Mouse (Mus musculus) layer of hippocampus, adult 9-10 months (tissue): ENCODE measurements at regions not wholly inside any gene's neighbourhood (a gene's known extent, or its start where the extent isn't known, plus 50 kb on each side); places are given as distances from the start of the nearest gene placed in this dataset.

Experiments
- DNase-seq: peaks from one replicate; pipeline ENCODE4 v3.0.0; 2022; ENCODE audit warnings: low spot score

- DNase-seq = no peak
Measured at GRCm38 (mm10) chr16:8351424-8351823, 73.5 kb downstream of the Tmem114 start.

GRCm38 (mm10) chr16:8349148-8349547, 75.8 kb downstream of the Tmem114 start:
- no peak for DNase-seq

DNA sequence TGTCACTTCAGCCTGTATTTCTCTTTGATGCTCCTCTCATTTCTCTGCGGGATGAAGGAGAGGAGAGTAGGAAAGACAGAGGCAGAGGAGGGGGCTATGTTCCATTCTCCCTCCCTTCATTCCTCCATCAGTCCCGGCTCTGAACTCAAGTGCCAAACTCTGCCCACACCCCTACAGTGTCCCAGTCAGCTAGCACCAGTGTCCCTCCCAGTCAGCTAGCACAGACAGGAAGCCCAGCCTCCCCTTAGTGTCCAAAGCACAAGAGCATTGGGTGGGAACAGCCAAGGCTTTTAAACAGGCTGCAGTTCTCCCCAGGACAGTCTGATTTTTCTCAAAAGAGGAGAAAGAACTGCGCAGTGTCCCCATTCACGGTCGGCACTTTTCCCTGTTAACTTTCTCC, 76.3 kb downstream of the Tmem114 start:
- no peak for DNase-seq

GRCm38 (mm10) chr16:8345216-8345615, 79.7 kb downstream of the Tmem114 start:
- DNase-seq = no peak

DNA sequence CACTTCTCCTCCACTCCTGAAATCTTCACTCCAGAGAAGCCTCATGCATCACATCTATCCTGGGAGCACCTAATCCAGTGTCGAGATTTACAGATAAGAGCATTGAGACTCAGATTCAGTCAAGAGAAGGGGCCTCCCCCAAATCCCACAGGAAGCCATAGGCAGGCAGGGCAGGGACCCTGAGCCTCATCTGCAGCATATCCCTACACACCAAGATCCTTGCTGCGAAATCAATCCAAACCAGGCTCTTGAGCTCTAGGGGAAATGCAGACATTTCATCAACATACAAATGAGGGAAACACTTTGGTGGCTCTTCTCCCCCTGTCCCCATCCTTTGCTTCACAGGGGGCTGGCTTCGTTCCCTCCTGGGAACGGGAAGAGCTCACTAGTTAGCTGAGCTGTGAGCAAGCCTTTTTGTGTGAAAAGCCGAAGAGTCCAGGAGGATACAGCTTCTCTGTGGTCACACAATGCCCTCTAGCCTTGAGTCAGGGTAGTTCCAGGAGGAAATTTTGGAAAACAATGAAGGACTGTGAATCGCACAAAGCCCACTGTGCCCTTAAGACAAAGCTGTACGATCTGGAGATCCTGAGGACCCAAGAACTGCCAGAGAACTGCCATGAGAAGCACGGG, 91.7 kb downstream of the Tmem114 start:
- DNase-seq = peak; percentile 27

DNA sequence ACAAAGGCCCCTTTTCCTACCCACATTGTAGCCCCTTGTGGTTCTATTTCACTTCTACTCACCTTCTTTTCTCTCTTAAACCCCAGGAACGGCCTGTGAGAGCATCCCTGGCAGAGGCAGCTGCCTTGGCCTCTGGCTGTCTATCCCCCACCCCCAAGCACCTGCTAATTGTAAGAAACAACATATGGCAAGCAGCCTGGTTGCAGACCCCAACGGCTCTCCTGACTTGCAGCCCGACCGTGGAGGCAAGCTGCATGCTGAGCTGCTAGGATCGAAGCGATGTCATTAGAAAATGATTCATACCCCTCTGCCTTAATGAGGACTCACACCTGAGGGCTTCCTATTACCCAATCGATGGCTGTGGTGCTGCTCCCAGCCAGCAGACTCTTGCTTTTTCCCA, 112.9 kb downstream of the Tmem114 start:
- no peak for DNase-seq

GRCm38 (mm10) chr16:8306389-8306788, 118.5 kb downstream of the Tmem114 start:
- DNase-seq = no peak
